Mouse (Mus musculus) G1E (cell line): Measurements from ENCODE around the gene Fam19a4.

ENCODE experiments used
- CTCF ChIP-seq: IDR thresholded peaks from 2 replicates; pipeline ENCODE4 v1.5.1; 2012; ENCODE audit warnings: low read depth, low read length, inconsistent platforms, mixed read lengths
- GATA1 ChIP-seq: IDR thresholded peaks from 2 replicates; pipeline ENCODE4 v1.6.1; 2012; ENCODE audit warnings: borderline replicate concordance, low read length, inconsistent platforms, mixed read lengths

DNA sequence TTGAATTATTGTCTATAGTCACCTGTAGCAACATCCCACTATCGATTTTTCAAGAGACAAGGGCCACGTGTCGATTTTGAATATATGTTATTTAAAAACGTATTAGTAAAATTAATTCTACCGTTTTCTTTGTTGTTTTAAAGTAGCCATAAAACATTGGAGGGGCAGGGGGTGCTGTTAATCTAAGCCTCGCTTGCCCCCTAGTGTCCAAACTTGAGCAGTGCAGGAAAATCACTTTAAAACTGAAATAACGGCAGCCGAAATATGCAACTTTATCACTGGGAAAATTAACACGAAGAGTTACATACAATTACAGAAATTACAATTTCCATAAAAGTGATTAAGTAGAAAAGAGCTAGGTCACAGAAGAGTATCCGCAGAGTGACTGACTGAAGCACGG lies 55.2 kb downstream of the Fam19a4 start:
- peak; percentile 51 for TF ChIP-seq CTCF
- no peak for TF ChIP-seq GATA1
